Mouse (Mus musculus) embryonic facial prominence, embryonic 13.5 days (tissue): ENCODE measurements around the gene Harbi1. TPM values are rescaled to one million over a fixed set of nuclear protein-coding genes. Genes with fewer than 3 reads are reported as not detected.

Experiments
- polyA plus RNA-seq: library from polyadenylated mRNA; unstranded; fragments of >200 nt; fragmentation: Nextera tagmentation; extraction: Ambion mirVana; gene quantifications from 2 replicates; pipeline ENCODE4 v1.2.1, GENCODE M21; 2015

Gene Harbi1
- polyA plus RNA-seq, 1 experiment from 2014 or later = 25.5 TPM

Other genes starting within 250 kb of the Harbi1 start
- gene Ckap5, start 184.1 kb upstream of the Harbi1 start, polyA plus RNA-seq = 103 and 110 TPM in 2 replicates
- 0.27 and 4.3 TPM in 2 replicates for gene F2, start 74.4 kb upstream of the Harbi1 start, polyA plus RNA-seq
- gene Zfp408, start 61.1 kb upstream of the Harbi1 start, polyA plus RNA-seq = 13.9 and 14.3 TPM in 2 replicates
- 92.9 and 108 TPM in 2 replicates for gene Arhgap1, start 61.0 kb upstream of the Harbi1 start, polyA plus RNA-seq
- gene Atg13, start 276 bp upstream of the Harbi1 start, polyA plus RNA-seq = 27.1 and 28.5 TPM in 2 replicates
- gene Ambra1, start 19.3 kb downstream of the Harbi1 start, polyA plus RNA-seq = 20.6 and 23.5 TPM in 2 replicates
- gene Chrm4, start 216.4 kb downstream of the Harbi1 start, polyA plus RNA-seq = 0.18 and 0.32 TPM in 2 replicates
- 1,381 and 1,602 TPM in 2 replicates for gene Mdk, start 221.4 kb downstream of the Harbi1 start, polyA plus RNA-seq
- gene Gm9821, start 234.9 kb downstream of the Harbi1 start, polyA plus RNA-seq = 0.39 and 0.61 TPM in 2 replicates